Mouse (Mus musculus) lung, adult 2 months (tissue): Measurements from ENCODE around the gene Gdpd5.

Source experiments
- CTCF ChIP-seq: fragments of 200-500 bp; IDR thresholded peaks from 2 replicates; pipeline ENCODE4 v1.5.1; 2011; ENCODE audit warnings: mild to moderate bottlenecking, low read length, control low read depth; ENCODE audit not compliant: insufficient read depth
- POLR2A ChIP-seq: fragments of 200-500 bp; IDR thresholded peaks from 2 replicates; pipeline ENCODE4 v1.6.1; 2011; ENCODE audit warnings: low read depth, mild to moderate bottlenecking, control low read depth, low read length, borderline replicate concordance; ENCODE audit errors: extremely low read depth

DNA sequence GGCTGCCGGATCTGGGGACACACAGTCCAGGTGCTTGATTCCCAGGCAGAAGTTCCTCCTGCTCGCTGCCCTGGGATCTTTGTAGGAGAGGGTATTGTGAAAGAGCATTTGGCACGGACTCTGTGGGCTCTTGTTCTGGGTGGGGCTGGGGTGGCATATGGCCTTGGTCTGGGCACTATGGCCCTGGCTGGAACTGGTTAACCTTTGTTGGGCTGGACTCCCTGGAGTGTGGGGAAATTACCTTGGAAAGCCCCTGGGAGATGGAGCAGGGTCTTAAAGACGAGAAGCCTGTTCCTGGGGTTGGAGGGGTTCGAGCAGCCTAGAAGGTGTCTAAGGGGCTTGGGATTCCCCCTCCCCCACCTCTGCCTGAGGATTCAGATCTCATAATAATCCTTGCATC lies 2.0 kb downstream of the Gdpd5 start:
- TF ChIP-seq CTCF (no peak), POLR2A (no peak)
